Mouse (Mus musculus) limb, embryonic 12.5 days (tissue): Measurements from ENCODE around the gene Sertad4. TPM values are rescaled to one million over a fixed set of nuclear protein-coding genes. Genes with fewer than 3 reads are reported as not detected.

ENCODE experiments used
- ATAC-seq: fragments of 200-750 bp; cut with Nextera tagmentation; 2 replicates; pipeline ENCODE4 v1.8.0; 2017; ENCODE audit warnings: low read depth, moderate TSS enrichment; ENCODE audit not compliant: insufficient number of reproducible peaks, insufficient read depth, low FRiP score, low TSS enrichment
- H3K27ac ChIP-seq: fragments of 300-500 bp; sonication (generic); 2 replicates; pipeline ENCODE4 v1.5.1; 2016; ENCODE audit warnings: mild to moderate bottlenecking, moderate library complexity
- H3K27me3 ChIP-seq: fragments of 300-500 bp; sonication (generic); 2 replicates; pipeline ENCODE4 v1.6.1; 2016; ENCODE audit warnings: mild to moderate bottlenecking, moderate library complexity
- H3K36me3 ChIP-seq: fragments of 300-500 bp; sonication (generic); 2 replicates; pipeline ENCODE4 v1.6.1; 2016; ENCODE audit warnings: mild to moderate bottlenecking, moderate library complexity
- H3K4me1 ChIP-seq: fragments of 300-500 bp; sonication (generic); replicated peaks from 2 replicates; pipeline ENCODE4 v1.6.1; 2016
- H3K4me2 ChIP-seq: fragments of 300-500 bp; sonication (generic); 2 replicates; pipeline ENCODE4 v1.6.1; 2016; ENCODE audit warnings: mild to moderate bottlenecking, moderate library complexity
- H3K4me3 ChIP-seq: fragments of 300-500 bp; sonication (generic); replicated peaks from 2 replicates; pipeline ENCODE4 v1.5.1; 2016; ENCODE audit warnings: mild to moderate bottlenecking
- H3K9ac ChIP-seq: fragments of 300-500 bp; sonication (generic); replicated peaks from 2 replicates; pipeline ENCODE4 v1.6.1; 2016; ENCODE audit warnings: mild to moderate bottlenecking, moderate library complexity
- H3K9me3 ChIP-seq: fragments of 300-500 bp; sonication (generic); 2 replicates; pipeline ENCODE4 v1.6.1; 2016; ENCODE audit warnings: mild to moderate bottlenecking, moderate library complexity
- WGBS: fragments of 180-500 bp; shearing (Covaris S2); methylation state at CpG from one replicate; pipeline ENCODE4 v1.1.7; 2016; 5-methylcytosine and 5-hydroxymethylcytosine counted together
- polyA plus RNA-seq: library from polyadenylated mRNA; unstranded; fragments of >200 nt; fragmentation: Nextera tagmentation; extraction: Ambion mirVana; gene quantifications from 2 replicates; pipeline ENCODE4 v1.2.1, GENCODE M21; 2016

The Sertad4 gene
- polyA plus RNA-seq, 1 experiment from 2014 or later = 80.4 TPM

- Histone ChIP-seq H3K36me3 (peaks cover 40% of the 10 kb centered on the region), H3K4me3 (peak overlapping the region; percentile 98), H3K9me3 (no peaks in the 10 kb centered on the region), H3K27me3 (no peaks in the 10 kb centered on the region), H3K27ac (peak overlapping the region; percentile 74), H3K4me2 (peak overlapping the region; percentile 85), H3K9ac (peak overlapping the region; percentile 53), H3K4me1 (peaks cover 52% of the 10 kb centered on the region)
- WGBS = 4% methylated on average over 6 of the region's 6 CpGs
- no peak for ATAC-seq
Measured at GRCm38 (mm10) chr1:192851640-192852039, 3.9 kb downstream of the Sertad4 start.

- Histone ChIP-seq H3K9ac (peak overlapping the region; percentile 53), H3K27me3 (no peaks in the 10 kb centered on the region), H3K9me3 (no peaks in the 10 kb centered on the region), H3K4me3 (peak overlapping the region; percentile 98), H3K4me2 (peak overlapping the region; percentile 85), H3K27ac (peak overlapping the region; percentile 74), H3K4me1 (peaks cover 47% of the 10 kb centered on the region), H3K36me3 (peaks cover 46% of the 10 kb centered on the region)
- no peak for ATAC-seq
- WGBS = 7% methylated on average over 2 of the region's 2 CpGs
Measured at GRCm38 (mm10) chr1:192851126-192851525, 4.4 kb downstream of the Sertad4 start.

- no peaks in the 10 kb centered on the region for H3K27me3 ChIP-seq
Measured at GRCm38 (mm10) chr1:192849616-192850015, 5.9 kb downstream of the Sertad4 start.

GRCm38 (mm10) chr1:192847254-192847653, 8.3 kb downstream of the Sertad4 start:
- no peak for ATAC-seq
- H3K9ac ChIP-seq = no peak overlapping the region
- no peak overlapping the region for H3K4me2 ChIP-seq
- no peak overlapping the region for H3K27ac ChIP-seq
- WGBS = 58% methylated on average over 3 of the region's 3 CpGs
- H3K36me3 ChIP-seq = peaks cover 81% of the 10 kb centered on the region
- no peak overlapping the region for H3K4me3 ChIP-seq
- H3K4me1 ChIP-seq = peaks cover 32% of the 10 kb centered on the region
- H3K27me3 ChIP-seq = no peaks in the 10 kb centered on the region
- no peaks in the 10 kb centered on the region for H3K9me3 ChIP-seq

More at GRCm38 (mm10) chr1:192849616-192850015, 5.9 kb downstream of the Sertad4 start:
- no peaks in the 10 kb centered on the region for H3K9me3 ChIP-seq
- 55% methylated on average over 5 of the region's 5 CpGs for WGBS
- no peak overlapping the region for H3K27ac ChIP-seq
- no peak overlapping the region for H3K4me3 ChIP-seq
- no peak overlapping the region for H3K9ac ChIP-seq
- H3K4me2 ChIP-seq = no peak overlapping the region
- H3K36me3 ChIP-seq = peaks cover 61% of the 10 kb centered on the region
- no peak for ATAC-seq
- H3K4me1 ChIP-seq = peaks cover 47% of the 10 kb centered on the region

- H3K4me2 ChIP-seq = no peak overlapping the region
- H3K27me3 ChIP-seq = no peaks in the 10 kb centered on the region
- peaks cover 41% of the 10 kb centered on the region for H3K36me3 ChIP-seq
- no peaks in the 10 kb centered on the region for H3K9me3 ChIP-seq
- no peak for ATAC-seq
- 58% methylated on average over 9 of the region's 9 CpGs for WGBS
- H3K4me1 ChIP-seq = peaks cover 16% of the 10 kb centered on the region; the same call in 1 of the 2 replicates
- peak overlapping the region; percentile 59 for H3K27ac ChIP-seq
- H3K4me3 ChIP-seq = no peak overlapping the region
- H3K9ac ChIP-seq = no peak overlapping the region
Measured at GRCm38 (mm10) chr1:192841094-192841813, 14.3 kb downstream of the Sertad4 start.

- peaks cover 22% of the 10 kb centered on the region for H3K4me1 ChIP-seq
- H3K4me2 ChIP-seq = no peak overlapping the region
- H3K9ac ChIP-seq = no peak overlapping the region
- no peaks in the 10 kb centered on the region for H3K9me3 ChIP-seq
- 87% methylated on average over 2 of the region's 2 CpGs for WGBS
- H3K27me3 ChIP-seq = no peaks in the 10 kb centered on the region
- peak overlapping the region; percentile 8; the same call in 1 of the 2 replicates for H3K27ac ChIP-seq
- no peak overlapping the region for H3K4me3 ChIP-seq
- H3K36me3 ChIP-seq = peaks cover 36% of the 10 kb centered on the region
- ATAC-seq = no peak
Measured at GRCm38 (mm10) chr1:192840655-192841054, 14.9 kb downstream of the Sertad4 start.

DNA sequence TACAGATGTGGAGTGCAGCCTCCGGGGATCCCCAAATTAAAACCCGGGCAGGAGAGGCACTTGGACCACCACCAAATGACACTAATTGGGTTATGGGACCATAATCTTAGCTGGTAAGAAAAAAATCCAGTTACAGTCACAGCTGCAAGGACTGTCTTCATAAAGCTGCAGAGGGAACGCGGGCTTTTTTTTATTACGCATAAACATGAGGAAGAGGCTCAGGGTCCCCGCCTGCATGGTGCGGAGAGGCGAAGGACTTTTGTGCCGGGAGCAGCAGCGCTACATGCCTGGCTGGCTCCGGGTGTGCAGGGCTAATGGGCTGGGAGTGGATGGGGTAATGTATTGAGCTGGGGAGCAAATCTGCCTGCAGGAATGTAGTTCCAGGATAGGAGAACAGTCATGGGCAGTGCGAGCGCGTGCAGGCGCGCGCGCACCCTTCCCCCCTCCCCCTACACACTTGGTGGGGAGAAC, 20.3 kb downstream of the Sertad4 start:
- H3K27me3 ChIP-seq = peaks cover 7% of the 10 kb centered on the region
- no peaks in the 10 kb centered on the region for H3K9me3 ChIP-seq
- peak overlapping the region; percentile 71 for H3K4me2 ChIP-seq
- ATAC-seq = peak; percentile 86
- peaks cover 5% of the 10 kb centered on the region; the same call in 1 of the 2 replicates for H3K36me3 ChIP-seq
- peak overlapping the region; percentile 40 for H3K4me3 ChIP-seq
- peak overlapping the region; percentile 98 for H3K27ac ChIP-seq
- 2% methylated on average over 18 of the region's 18 CpGs for WGBS
- peak overlapping the region; percentile 66 for H3K9ac ChIP-seq
- H3K4me1 ChIP-seq = peaks cover 52% of the 10 kb centered on the region

- H3K4me3 ChIP-seq = peak overlapping the region; percentile 40
- peak; percentile 85 for ATAC-seq
- H3K4me1 ChIP-seq = peaks cover 54% of the 10 kb centered on the region
- WGBS = 1% methylated on average over 62 of the region's 63 CpGs
- H3K27ac ChIP-seq = peak overlapping the region; percentile 98
- peak overlapping the region; percentile 66 for H3K9ac ChIP-seq
- H3K9me3 ChIP-seq = no peaks in the 10 kb centered on the region
- H3K4me2 ChIP-seq = peak overlapping the region; percentile 71
- H3K27me3 ChIP-seq = peaks cover 7% of the 10 kb centered on the region
- peaks cover 5% of the 10 kb centered on the region; the same call in 1 of the 2 replicates for H3K36me3 ChIP-seq
Measured at GRCm38 (mm10) chr1:192834361-192835210, 21.0 kb downstream of the Sertad4 start.

- Histone ChIP-seq H3K27ac (peak overlapping the region; percentile 98), H3K27me3 (peaks cover 7% of the 10 kb centered on the region), H3K4me2 (peak overlapping the region; percentile 7; the same call in 1 of the 2 replicates), H3K4me1 (peaks cover 54% of the 10 kb centered on the region), H3K9ac (no peak overlapping the region), H3K4me3 (no peak overlapping the region), H3K36me3 (peaks cover 5% of the 10 kb centered on the region; the same call in 1 of the 2 replicates), H3K9me3 (no peaks in the 10 kb centered on the region)
- 16% methylated on average over 26 of the region's 26 CpGs for WGBS
- ATAC-seq = no peak
Measured at GRCm38 (mm10) chr1:192833586-192833985, 22.0 kb downstream of the Sertad4 start.

GRCm38 (mm10) chr1:192833097-192833496, 22.5 kb downstream of the Sertad4 start:
- Histone ChIP-seq H3K4me1 (peaks cover 54% of the 10 kb centered on the region), H3K4me3 (no peak overlapping the region), H3K9ac (no peak overlapping the region), H3K36me3 (peaks cover 5% of the 10 kb centered on the region; the same call in 1 of the 2 replicates), H3K27ac (no peak overlapping the region), H3K27me3 (peaks cover 7% of the 10 kb centered on the region), H3K4me2 (no peak overlapping the region), H3K9me3 (no peaks in the 10 kb centered on the region)
- ATAC-seq = no peak
- 32% methylated on average over 4 of the region's 4 CpGs for whole genome bisulfite sequencing

DNA sequence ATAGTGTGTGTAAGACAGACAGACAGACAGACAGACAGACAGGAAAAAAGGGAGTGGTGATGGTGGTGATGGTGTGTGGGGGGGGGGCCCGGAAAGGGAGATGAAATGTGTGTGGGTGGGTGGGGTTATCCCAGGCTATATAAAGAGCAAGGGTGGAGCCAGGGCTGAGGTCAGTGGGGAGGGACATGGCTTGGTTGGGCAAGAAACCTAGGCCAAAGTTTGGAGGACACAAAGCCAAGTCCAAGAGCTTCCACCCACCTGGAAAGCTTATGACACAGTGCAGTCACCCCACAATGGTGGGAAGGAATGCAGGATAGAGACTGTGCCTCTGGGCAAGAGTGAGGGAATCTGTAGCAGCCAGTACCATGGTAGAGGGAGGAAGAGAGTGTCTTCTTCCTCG, 23.2 kb downstream of the Sertad4 start:
- no peak for ATAC-seq
- no peak overlapping the region for H3K9ac ChIP-seq
- peaks cover 5% of the 10 kb centered on the region; the same call in 1 of the 2 replicates for H3K36me3 ChIP-seq
- H3K27me3 ChIP-seq = peaks cover 7% of the 10 kb centered on the region
- no peaks in the 10 kb centered on the region for H3K9me3 ChIP-seq
- WGBS = 64% methylated on average over 2 of the region's 2 CpGs
- H3K4me1 ChIP-seq = peaks cover 54% of the 10 kb centered on the region
- H3K27ac ChIP-seq = no peak overlapping the region
- H3K4me2 ChIP-seq = no peak overlapping the region
- H3K4me3 ChIP-seq = no peak overlapping the region
